Mouse (Mus musculus) midbrain, embryonic 11.5 days (tissue): ENCODE measurements around the gene Hand2. TPM values are rescaled to one million over a fixed set of nuclear protein-coding genes. Genes with fewer than 3 reads are reported as not detected.

ENCODE experiments used
- ATAC-seq: fragments of 200-750 bp; cut with Nextera tagmentation; 2 replicates; pipeline ENCODE4 v1.8.0; 2017; ENCODE audit warnings: moderate TSS enrichment, moderate library complexity; ENCODE audit not compliant: low FRiP score
- DNase-seq: peaks from one replicate; pipeline ENCODE4 v3.0.0; 2015; ENCODE audit warnings: low spot score; ENCODE audit errors: missing footprints
- H3K27ac ChIP-seq: fragments of 300-500 bp; sonication (generic); 2 replicates; pipeline ENCODE4 v1.5.1; 2014; ENCODE audit warnings: low read depth, low read length
- H3K27me3 ChIP-seq: fragments of 300-500 bp; sonication (generic); 2 replicates; pipeline ENCODE4 v1.6.1; 2014; ENCODE audit warnings: mild to moderate bottlenecking, low read length, moderate library complexity, mixed read lengths; ENCODE audit not compliant: control insufficient read depth, insufficient read depth
- H3K36me3 ChIP-seq: fragments of 300-500 bp; sonication (generic); 2 replicates; pipeline ENCODE4 v1.6.1; 2014; ENCODE audit warnings: mild to moderate bottlenecking, low read length, moderate library complexity, mixed read lengths; ENCODE audit not compliant: control insufficient read depth, insufficient read depth
- H3K4me1 ChIP-seq: fragments of 300-500 bp; sonication (generic); 2 replicates; pipeline ENCODE4 v1.6.1; 2014; ENCODE audit warnings: low read length; ENCODE audit not compliant: control insufficient read depth, insufficient read depth
- H3K4me2 ChIP-seq: fragments of 300-500 bp; sonication (generic); 2 replicates; pipeline ENCODE4 v1.6.1; 2014; ENCODE audit warnings: mild to moderate bottlenecking, moderate library complexity
- H3K4me3 ChIP-seq: fragments of 300-500 bp; sonication (generic); 2 replicates; pipeline ENCODE4 v1.5.1; 2014; ENCODE audit warnings: low read depth, low read length
- H3K9ac ChIP-seq: fragments of 300-500 bp; sonication (generic); 2 replicates; pipeline ENCODE4 v1.6.1; 2014; ENCODE audit warnings: low read length
- H3K9me3 ChIP-seq: fragments of 300-500 bp; sonication (generic); 2 replicates; pipeline ENCODE4 v1.6.1; 2016; ENCODE audit warnings: low read length; ENCODE audit not compliant: control insufficient read depth
- WGBS: fragments of 180-500 bp; shearing (Covaris S2); extraction: QIAGEN DNeasy Blood & Tissue Kit; methylation state at CpG from one replicate; pipeline ENCODE4 v1.1.7; 2014; 5-methylcytosine and 5-hydroxymethylcytosine counted together
- polyA plus RNA-seq: library from polyadenylated mRNA; unstranded; fragments of >200 nt; fragmentation: Nextera tagmentation; extraction: Ambion mirVana; gene quantifications from 2 replicates; pipeline ENCODE4 v1.2.1, GENCODE M21; 2014

Gene Hand2
- polyA plus RNA-seq, 1 experiment from 2014 or later = not detected

- under 1% methylated on average over 31 of the region's 31 CpGs for WGBS
- Histone ChIP-seq H3K4me1 (peaks cover 8% of the 10 kb centered on the region), H3K4me3 (no peak overlapping the region), H3K27me3 (peaks cover 95% of the 10 kb centered on the region), H3K9ac (no peak overlapping the region), H3K9me3 (no peaks in the 10 kb centered on the region), H3K36me3 (no peaks in the 10 kb centered on the region), H3K4me2 (no peak overlapping the region), H3K27ac (no peak overlapping the region)
- peak; percentile 97 for DNase-seq
- ATAC-seq = no peak
These were observed 2.5 kb downstream of the Hand2 start for GRCm38 (mm10) chr8:57322961-57323941.

GRCm38 (mm10) chr8:57324091-57324490 lies 3.3 kb downstream of the Hand2 start:
- WGBS = 2% methylated on average over 12 of the region's 12 CpGs
- Histone ChIP-seq H3K27me3 (peaks cover 95% of the 10 kb centered on the region), H3K9me3 (no peaks in the 10 kb centered on the region), H3K4me1 (peaks cover 8% of the 10 kb centered on the region), H3K27ac (no peak overlapping the region), H3K4me3 (no peak overlapping the region), H3K9ac (no peak overlapping the region), H3K36me3 (no peaks in the 10 kb centered on the region), H3K4me2 (no peak overlapping the region)
- DNase-seq = peak; percentile 93
- ATAC-seq = no peak

- Histone ChIP-seq H3K4me2 (no peak overlapping the region), H3K9ac (no peak overlapping the region), H3K27ac (no peak overlapping the region), H3K4me3 (no peak overlapping the region), H3K4me1 (peaks cover 8% of the 10 kb centered on the region), H3K36me3 (no peaks in the 10 kb centered on the region), H3K9me3 (no peaks in the 10 kb centered on the region), H3K27me3 (peaks cover 95% of the 10 kb centered on the region)
- ATAC-seq = no peak
- 2% methylated on average over 5 of the region's 5 CpGs for WGBS
- peak; percentile 95 for DNase-seq
These were observed 3.9 kb downstream of the Hand2 start for GRCm38 (mm10) chr8:57324671-57325070.

- Histone ChIP-seq H3K27ac (no peak overlapping the region), H3K9ac (no peak overlapping the region), H3K27me3 (peaks cover 96% of the 10 kb centered on the region), H3K4me2 (no peak overlapping the region), H3K4me1 (peaks cover 8% of the 10 kb centered on the region), H3K36me3 (no peaks in the 10 kb centered on the region), H3K4me3 (no peak overlapping the region), H3K9me3 (no peaks in the 10 kb centered on the region)
- ATAC-seq = no peak
- DNase-seq = peak; percentile 96
- WGBS = under 1% methylated on average over 21 of the region's 21 CpGs
These were observed 4.5 kb downstream of the Hand2 start for GRCm38 (mm10) chr8:57325111-57325891.

- H3K4me3 ChIP-seq = no peak overlapping the region
- no peaks in the 10 kb centered on the region for H3K9me3 ChIP-seq
- no peak for ATAC-seq
- H3K4me2 ChIP-seq = no peak overlapping the region
- H3K9ac ChIP-seq = no peak overlapping the region
- H3K36me3 ChIP-seq = no peaks in the 10 kb centered on the region
- peak; percentile 95 for DNase-seq
- H3K27me3 ChIP-seq = peaks cover 96% of the 10 kb centered on the region
- H3K4me1 ChIP-seq = peaks cover 7% of the 10 kb centered on the region
- H3K27ac ChIP-seq = no peak overlapping the region
- WGBS = under 1% methylated on average over 27 of the region's 27 CpGs
These were observed 5.6 kb downstream of the Hand2 start for GRCm38 (mm10) chr8:57326091-57327065.

GRCm38 (mm10) chr8:57327281-57328160 lies 6.7 kb downstream of the Hand2 start:
- no peak overlapping the region for H3K4me3 ChIP-seq
- DNase-seq = peak; percentile 96

GRCm38 (mm10) chr8:57328161-57328920 lies 7.6 kb downstream of the Hand2 start:
- Histone ChIP-seq H3K4me3 (no peak overlapping the region), H3K36me3 (no peaks in the 10 kb centered on the region), H3K9me3 (no peaks in the 10 kb centered on the region), H3K27ac (no peak overlapping the region), H3K4me2 (peak overlapping the region; percentile 25), H3K4me1 (no peaks in the 10 kb centered on the region; the same call in 1 of the 2 replicates), H3K9ac (no peak overlapping the region), H3K27me3 (peaks cover 96% of the 10 kb centered on the region)
- under 1% methylated on average over 42 of the region's 42 CpGs for WGBS
- DNase-seq (peak; percentile 97), ATAC-seq (peak; percentile 88)

More at GRCm38 (mm10) chr8:57327281-57328160, 6.7 kb downstream of the Hand2 start:
- Histone ChIP-seq H3K4me1 (no peaks in the 10 kb centered on the region; the same call in 1 of the 2 replicates), H3K27ac (no peak overlapping the region), H3K9ac (no peak overlapping the region), H3K9me3 (no peaks in the 10 kb centered on the region), H3K4me2 (no peak overlapping the region; the same call in 1 of the 2 replicates), H3K36me3 (no peaks in the 10 kb centered on the region), H3K27me3 (peaks cover 96% of the 10 kb centered on the region)
- ATAC-seq = no peak
- under 1% methylated on average over 29 of the region's 29 CpGs for WGBS
